Mouse (Mus musculus): ENCODE measurements around the gene Ammecr1.
A peak's percentile ranks its signal among the peaks of the same experiment; 100 is the strongest.

Ammecr1 gene

DNA sequence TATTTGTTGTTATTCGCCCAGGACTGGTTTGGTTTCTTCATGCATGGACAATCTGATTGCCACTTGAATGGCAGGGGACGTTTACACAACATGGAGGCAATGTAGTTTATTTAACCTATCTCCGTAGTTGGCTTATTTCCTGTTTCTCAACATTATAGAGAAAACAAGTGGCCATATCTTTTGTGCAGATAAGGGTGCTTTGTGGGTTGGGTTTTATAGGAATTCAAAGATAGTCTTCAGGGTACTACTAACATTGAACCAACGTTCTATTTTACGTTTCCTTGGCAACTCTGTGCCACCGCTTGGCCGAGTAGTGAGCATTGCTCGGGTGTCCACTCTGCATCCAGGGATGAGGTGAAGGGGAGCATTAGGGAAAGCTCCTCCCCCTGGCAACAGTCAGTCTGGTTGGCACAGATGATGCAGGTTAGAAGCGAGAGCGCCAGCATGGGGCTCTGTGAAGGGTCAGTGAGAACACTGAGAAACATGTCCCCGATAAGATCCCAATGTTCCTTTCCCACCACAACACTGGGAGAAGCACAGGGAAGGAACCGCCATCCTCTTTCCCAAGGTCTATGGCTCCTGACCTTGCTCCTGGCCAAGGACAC lies 136.6 kb downstream of the Ammecr1 start:
- DNase-seq (ENCODE audit: low read depth, low spot score), result no peak

DNA sequence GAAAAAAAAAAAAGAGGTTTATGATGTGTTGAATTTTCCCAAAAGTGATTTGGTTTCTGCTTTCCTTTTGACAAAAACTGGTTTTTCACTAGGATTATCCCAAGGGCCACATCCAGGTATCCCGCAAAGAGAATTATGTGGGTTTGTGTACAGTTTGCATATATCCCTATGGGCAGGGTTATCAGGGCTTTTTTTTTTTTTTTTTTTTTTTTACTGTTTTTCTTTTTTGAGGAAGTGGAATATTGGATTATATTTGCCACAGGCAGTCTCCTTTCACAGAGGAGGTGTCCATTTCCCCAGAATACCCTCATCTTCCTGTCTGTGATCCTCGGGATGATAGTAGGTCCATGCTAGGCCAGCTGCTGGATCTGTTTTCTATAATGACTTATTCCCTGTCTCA lies 137.3 kb downstream of the Ammecr1 start:
- no peak for DNase-seq (ENCODE audit: low read depth, low spot score)

DNA sequence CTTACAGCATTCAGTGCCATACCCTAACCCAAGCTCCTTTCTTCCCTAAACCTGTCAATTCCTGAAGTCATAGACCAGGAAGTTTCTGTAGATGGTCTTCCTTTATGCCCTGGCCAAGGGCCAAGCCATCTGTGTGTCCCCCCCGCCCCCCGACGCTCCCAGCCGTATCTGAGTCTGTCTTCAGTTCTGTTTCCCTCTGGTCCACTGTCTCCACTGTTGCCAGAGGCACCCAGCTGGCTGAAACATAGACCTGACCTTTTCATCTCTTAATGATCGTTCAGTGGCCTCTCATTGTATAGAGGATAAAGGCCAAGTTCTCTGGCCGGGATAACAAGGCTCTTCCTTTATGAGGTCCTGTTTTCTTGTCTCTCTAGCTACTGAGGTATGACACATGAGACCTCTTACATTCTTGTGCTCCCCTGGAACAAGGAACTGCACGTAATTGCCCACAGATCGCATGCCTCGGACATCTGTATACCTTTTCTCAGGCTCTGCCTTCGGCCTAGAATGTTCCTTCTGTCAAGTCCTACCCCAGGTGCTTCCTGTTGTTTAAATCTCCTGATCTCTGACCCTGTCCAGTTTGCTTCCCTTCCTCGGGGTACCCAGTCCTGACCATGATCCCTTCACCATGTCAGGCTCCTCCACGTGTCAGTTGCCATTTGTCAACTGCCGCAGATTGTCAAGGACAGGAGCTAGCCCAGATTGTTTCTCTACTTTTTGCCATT lies 138.2 kb downstream of the Ammecr1 start:
- DNase-seq (ENCODE audit: low read depth, low spot score), result no peak

DNA sequence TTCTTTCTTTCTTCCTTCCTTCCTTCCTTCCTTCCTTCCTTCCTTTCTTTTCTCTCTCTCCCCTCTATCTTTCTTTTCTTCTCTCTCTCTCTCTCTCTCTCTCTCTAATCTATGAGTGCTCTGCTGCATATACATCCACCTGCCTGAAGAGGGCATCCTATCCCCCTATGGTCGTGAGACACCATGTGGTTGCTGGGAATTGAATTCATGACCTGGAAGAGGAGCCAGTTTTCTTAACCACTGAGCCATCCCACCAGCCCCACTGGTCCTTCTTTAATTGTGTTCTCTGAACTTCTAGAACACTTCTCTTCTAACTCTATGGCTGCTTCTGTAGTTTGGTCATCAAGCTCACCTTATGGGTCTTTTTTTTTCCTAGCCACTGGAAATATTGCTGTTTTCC lies 138.9 kb downstream of the Ammecr1 start:
- DNase-seq (ENCODE audit: low read depth, low spot score), result no peak

DNA sequence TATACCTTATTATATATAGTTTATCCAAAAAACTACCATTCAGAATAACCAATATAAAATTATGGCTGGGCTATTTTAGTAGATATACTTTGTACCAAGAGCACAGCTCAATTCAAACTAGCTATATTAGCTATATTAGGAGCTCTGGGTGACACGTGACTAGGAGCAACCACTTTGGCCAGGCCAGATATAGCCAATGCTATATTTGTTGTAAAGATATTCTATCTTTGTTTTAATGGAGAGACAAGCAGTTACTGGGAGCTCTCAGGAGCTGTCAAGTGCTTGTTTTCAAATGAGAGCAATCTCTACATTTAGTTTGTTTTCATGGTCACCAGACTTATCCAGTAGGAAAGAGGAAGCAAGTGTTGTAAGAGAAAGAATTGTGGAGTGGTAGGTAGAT lies 141.2 kb downstream of the Ammecr1 start:
- DNase-seq (ENCODE audit: low read depth, low spot score), result no peak

DNA sequence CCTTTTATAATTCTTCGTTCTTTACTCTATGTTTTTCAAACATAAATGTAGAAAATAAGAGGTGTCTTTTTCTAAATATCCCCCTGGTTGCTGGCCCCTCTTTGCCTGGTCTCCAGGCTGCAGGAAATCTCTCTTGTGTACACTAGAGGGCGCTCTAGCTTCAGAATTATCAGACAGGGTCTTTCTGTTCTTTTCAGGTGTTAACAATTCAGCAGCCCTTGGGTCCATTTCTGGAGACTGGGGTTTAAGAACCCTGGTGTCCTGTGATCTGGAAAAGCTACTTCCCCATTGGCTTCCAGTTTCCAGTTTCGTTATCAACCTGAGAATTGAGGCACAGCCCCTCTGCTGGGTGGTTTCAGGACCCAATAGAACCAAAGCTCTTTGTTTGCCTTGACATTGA lies 144.7 kb downstream of the Ammecr1 start:
- DNase-seq (ENCODE audit: low read depth, low spot score), result peak; percentile 33

DNA sequence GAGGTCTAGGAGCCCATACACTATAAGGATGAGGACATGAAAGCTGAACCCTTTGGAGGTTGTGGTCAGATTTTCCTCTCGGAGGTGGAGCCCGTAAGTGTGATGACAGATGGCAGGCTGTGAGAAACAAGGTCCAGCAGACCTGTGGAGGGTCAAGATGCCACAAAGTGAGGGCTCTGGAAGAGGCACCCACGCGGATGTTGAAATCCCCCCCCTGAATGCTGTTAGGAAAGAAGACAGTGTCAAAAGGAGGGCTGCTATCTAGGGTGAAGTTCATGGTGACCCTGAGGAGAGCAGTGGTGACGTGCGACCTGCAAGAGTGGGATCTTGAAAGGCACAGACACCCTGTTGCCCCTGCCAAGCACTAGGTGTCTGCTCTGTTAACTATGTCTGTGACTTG lies 145.3 kb downstream of the Ammecr1 start:
- no peak for DNase-seq (ENCODE audit: low read depth, low spot score)

DNA sequence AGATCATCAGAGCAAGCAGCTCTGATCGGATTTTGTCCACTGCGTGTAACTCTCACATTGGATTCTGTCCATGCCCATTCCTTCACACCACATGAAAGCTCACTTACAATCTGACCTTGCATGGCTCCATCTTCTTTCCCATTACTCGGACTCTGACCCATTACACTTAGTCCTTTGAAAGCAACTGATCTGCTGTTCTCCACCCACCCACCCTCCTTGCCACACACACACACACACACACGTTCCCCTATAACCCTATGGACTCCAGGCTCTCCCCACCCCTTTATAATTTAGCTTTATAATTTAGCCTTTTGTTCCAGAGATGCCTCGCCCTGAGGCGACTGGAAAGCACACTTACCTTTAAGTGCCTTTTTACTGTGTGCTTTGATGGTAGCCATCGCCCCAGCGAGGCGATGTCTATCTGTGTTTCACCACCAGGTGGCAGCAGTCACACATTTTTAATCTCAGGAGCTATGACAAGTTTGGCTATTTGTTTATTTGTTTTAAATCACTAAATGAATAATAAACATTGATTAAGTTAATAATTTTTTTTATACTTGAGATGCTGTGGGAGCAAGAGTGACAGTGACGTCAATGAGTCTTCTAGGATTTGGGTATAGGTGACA lies 148.4 kb downstream of the Ammecr1 start:
- peak; percentile 55 for DNase-seq (ENCODE audit: low read depth, low spot score)

DNA sequence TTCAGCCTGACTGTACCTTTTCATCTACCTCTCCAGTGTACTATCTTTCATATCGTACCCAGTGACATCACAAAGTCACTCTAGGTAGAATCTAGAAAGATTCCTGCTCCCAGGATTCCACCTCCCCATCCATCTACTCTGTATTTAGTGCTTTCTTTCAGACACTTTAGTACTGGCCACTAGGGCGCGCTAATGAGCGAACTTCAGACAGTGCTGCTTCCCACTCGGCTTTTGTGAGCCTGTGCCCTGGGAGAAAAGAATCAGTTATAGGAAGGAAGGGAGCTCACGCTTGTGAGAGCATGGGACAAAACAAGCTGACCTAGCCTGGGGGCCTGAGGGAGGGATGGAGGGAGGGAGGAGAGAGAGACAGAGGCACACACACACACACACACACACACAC lies 153.4 kb downstream of the Ammecr1 start:
- peak; percentile 59 for DNase-seq (ENCODE audit: low read depth, low spot score)

DNA sequence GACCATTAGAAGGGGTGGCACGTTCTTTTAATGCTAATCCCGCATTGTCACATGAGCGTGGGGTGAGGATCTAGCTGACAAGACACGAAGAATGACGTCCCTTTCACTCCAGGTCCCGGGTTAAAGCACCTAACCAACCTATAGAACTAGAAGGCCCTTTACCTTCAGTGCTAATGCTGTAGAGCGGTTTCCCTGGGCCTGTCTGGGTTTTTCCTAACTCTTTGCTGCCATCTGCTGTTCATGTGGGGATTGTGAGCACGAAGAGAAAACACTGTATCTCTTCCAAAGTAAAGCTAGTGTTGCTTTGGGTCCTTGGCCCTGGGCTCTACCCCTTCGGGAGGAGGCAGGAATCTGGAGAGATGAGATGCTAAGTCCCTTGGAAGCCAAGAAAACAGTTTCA lies 158.1 kb downstream of the Ammecr1 start:
- DNase-seq (ENCODE audit: low read depth, low spot score), result peak; percentile 53

DNA sequence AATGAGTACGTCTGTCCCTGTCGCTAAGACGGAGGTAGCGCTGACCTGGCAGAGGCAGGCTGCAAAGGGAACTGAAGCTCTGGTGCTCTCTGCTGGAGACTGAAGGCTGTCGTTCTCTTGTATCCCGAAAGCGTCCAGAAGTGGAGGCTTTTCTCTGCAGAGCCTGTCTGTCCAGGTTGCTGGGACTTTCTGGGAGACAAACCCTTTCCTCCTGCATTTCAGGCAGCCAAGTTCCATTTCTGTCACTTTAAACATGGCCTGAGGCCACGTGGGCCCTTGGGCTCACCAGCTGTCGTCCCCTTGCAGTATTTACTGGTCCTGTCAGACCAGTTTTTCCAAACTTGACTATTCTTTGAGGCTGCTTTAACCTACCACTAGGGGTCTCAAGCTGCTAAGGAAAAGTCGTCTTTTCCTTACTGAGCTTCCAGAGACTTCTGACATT lies 159.9 kb downstream of the Ammecr1 start:
- DNase-seq (ENCODE audit: low read depth, low spot score), result peak; percentile 54

DNA sequence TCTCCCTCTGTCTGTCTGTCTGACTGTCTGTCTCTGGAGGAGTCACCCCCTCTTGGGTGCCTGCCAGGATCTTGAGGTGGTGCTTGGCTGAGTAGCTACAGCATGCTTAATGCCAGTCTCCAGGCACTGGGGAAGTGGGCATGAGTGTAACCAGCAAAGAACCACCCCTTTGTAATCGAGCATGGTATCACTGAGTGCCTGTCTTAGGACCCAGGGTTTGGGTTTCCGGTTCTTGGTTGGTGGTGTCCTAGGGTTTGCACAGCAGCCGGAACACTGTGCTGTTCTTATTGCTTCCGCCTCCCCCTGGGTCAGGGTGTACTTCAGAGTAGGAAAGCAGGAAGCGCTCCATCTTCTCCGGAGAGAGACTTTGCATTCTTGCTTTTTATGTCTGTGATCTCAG lies 160.4 kb downstream of the Ammecr1 start:
- no peak for DNase-seq (ENCODE audit: low read depth, low spot score)

DNA sequence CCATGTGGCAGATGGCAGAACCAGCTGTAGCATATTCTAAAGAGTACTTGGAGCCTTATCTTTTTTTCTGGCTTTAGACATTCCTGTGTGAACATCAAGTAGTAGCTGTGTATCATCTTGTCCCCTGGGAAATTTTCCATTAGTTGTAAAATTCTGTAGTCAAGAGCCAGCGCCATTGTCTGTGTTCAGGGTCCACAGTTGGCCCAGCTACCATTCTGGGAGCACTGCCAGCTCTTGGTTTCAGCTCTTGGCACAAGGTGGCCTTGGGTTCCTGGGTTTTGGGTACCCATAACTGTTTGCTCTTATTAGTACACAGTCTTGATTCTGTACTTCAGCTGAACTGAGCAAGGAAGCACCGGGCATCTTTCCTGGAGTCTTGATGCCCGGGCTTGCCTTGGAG lies 161.9 kb downstream of the Ammecr1 start:
- DNase-seq (ENCODE audit: low read depth, low spot score), result no peak
